Mouse (Mus musculus) liver, adult 2 months (tissue): Measurements from ENCODE around the gene Hist1h2bj. TPM values are rescaled to one million over a fixed set of nuclear protein-coding genes. Genes with fewer than 3 reads are reported as not detected.
"Not testable (repeated sequence)": the region's sequence is repeated elsewhere in the genome, so short reads cannot be mapped to it uniquely, and the experiment has no call there.

ENCODE experiments used
- DNase-seq: peaks from one replicate; pipeline ENCODE4 v3.0.0-alpha.2; 2011; ENCODE audit warnings: low read depth, low spot score; ENCODE audit errors: extremely low read depth
- H3K27ac ChIP-seq: fragments of 200-500 bp; replicated peaks from 2 replicates; pipeline ENCODE4 v1.5.1; 2012; ENCODE audit warnings: low read depth, mild to moderate bottlenecking, control low read depth, inconsistent platforms, low read length; ENCODE audit not compliant: insufficient read depth
- H3K27me3 ChIP-seq: fragments of 200-500 bp; 2 replicates; pipeline ENCODE4 v1.6.1; 2012; ENCODE audit warnings: mild to moderate bottlenecking, moderate library complexity, low read length, inconsistent platforms; ENCODE audit not compliant: control insufficient read depth, insufficient read depth
- H3K36me3 ChIP-seq: fragments of 200-500 bp; 2 replicates; pipeline ENCODE4 v1.6.1; 2012; ENCODE audit warnings: low read length, inconsistent platforms; ENCODE audit not compliant: control insufficient read depth, insufficient read depth
- H3K4me1 ChIP-seq: fragments of 200-500 bp; 2 replicates; pipeline ENCODE4 v1.6.1; 2011; ENCODE audit warnings: low read length; ENCODE audit not compliant: control insufficient read depth, insufficient read depth
- H3K4me3 ChIP-seq: fragments of 200-500 bp; 2 replicates; pipeline ENCODE4 v1.5.1; 2011; ENCODE audit warnings: low read depth, mild to moderate bottlenecking, control low read depth, low read length, moderate library complexity; ENCODE audit not compliant: insufficient read depth
- H3K79me2 ChIP-seq: fragments of 200-500 bp; 2 replicates; pipeline ENCODE4 v1.6.1; 2012; ENCODE audit warnings: inconsistent platforms, mild to moderate bottlenecking, low read length, moderate library complexity; ENCODE audit not compliant: control insufficient read depth, insufficient read depth
- H3K9ac ChIP-seq: fragments of 200-500 bp; 2 replicates; pipeline ENCODE4 v1.6.1; 2012; ENCODE audit warnings: low read depth, mild to moderate bottlenecking, control low read depth, inconsistent platforms, low read length
- CTCF ChIP-seq: fragments of 200-500 bp; IDR thresholded peaks from 2 replicates; pipeline ENCODE4 v1.5.1; 2011; ENCODE audit warnings: low read depth, low read length, control low read depth
- POLR2A ChIP-seq: fragments of 200-500 bp; IDR thresholded peaks from 2 replicates; pipeline ENCODE4 v1.6.1; 2011; ENCODE audit warnings: low read length, control low read depth; ENCODE audit not compliant: insufficient read depth; ENCODE audit errors: extremely low read depth
- WGBS: fragments of 180-500 bp; shearing (Covaris S2); methylation state at CpG from one replicate; pipeline ENCODE4 v1.1.7; 2018; 5-methylcytosine and 5-hydroxymethylcytosine counted together
- polyA plus RNA-seq: library from polyadenylated mRNA; depleted of rRNA; stranded (reverse); fragments of >200 nt; gene quantifications from 2 replicates; pipeline ENCODE4 v1.2.3, GENCODE M21; 2012; rRNA removed
- total RNA-seq: library from RNA; depleted of rRNA; stranded (reverse); fragments of >200 nt; gene quantifications from 2 replicates; pipeline ENCODE4 v1.2.3, GENCODE M21; 2014; rRNA removed

The Hist1h2bj gene
- total and polyA plus RNA-seq, 2 experiments, result 10.7 TPM; not detected in 1

DNA sequence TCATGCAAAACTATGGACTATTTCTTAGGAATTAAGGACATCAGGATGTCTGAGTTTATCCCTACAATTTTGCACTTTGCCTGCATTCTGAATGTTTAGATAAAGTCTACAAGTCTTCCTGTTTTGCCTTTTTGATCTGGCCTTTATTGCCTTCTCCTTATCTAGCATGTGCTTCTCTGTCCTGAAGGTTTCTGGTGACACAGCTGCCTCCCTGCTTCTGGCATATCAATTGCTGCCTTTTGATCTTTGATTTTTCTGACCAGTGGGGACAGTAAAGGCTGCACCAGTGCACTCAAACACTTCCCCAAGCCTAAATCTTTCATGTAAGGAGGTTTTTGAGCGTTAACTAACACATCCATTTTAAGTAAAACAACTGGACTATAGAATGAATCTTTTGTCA lies 20.5 kb downstream of the Hist1h2bj start:
- TF ChIP-seq POLR2A, result no peak
- no peak for TF ChIP-seq CTCF
- no peak for DNase-seq
- Histone ChIP-seq H3K36me3 (no peaks in the 10 kb centered on the region), H3K27ac (no peak overlapping the region), H3K79me2 (no peaks in the 10 kb centered on the region), H3K9ac (no peak overlapping the region), H3K4me3 (no peak overlapping the region), H3K4me1 (no peaks in the 10 kb centered on the region), H3K27me3 (no peaks in the 10 kb centered on the region)
- 65% methylated on average over 1 of the region's 1 CpGs for whole genome bisulfite sequencing

DNA sequence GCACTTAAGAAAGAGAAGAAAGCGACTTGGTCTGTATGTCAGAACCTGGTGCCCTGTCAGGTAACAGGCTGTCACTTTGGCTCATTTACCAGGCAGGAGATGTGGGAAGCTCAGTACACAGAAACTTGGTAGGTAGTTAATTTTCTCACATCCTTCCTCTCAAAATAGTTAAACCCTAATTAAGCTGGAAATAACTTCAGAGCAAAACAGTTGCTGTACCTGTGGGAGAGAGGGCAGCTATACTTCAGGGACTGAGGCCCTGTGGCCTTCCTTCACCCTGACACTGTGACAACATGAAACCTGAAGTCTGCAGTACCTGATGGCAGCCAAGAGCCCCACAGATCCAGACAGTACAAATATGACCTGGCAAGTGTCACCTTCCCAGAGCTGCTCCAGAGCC lies 41.1 kb downstream of the Hist1h2bj start, which contains the start of gene Vmn1r188:
Gene Vmn1r188, plus strand, starts transcription at position 301 of the 400 bp plus-strand sequence.
- not testable (repeated sequence) for H3K4me1 ChIP-seq, H3K27ac ChIP-seq, H3K79me2 ChIP-seq, H3K9ac ChIP-seq, H3K36me3 ChIP-seq, H3K4me3 ChIP-seq, H3K27me3 ChIP-seq, DNase-seq
- WGBS, result 91% methylated on average over 1 of the region's 1 CpGs

Other genes with a start within 250 kb of the Hist1h2bj start
- gene Hist1h2bq, start 233.0 kb upstream of the Hist1h2bj start, total RNA-seq, result 2.1 and 4.9 TPM in 2 replicates
- 1.2 and 11.7 TPM in 2 replicates for gene Hist1h2bq, start 233.0 kb upstream of the Hist1h2bj start, polyA plus RNA-seq
- 0.55 TPM in 1 of 2 replicates, not detected in the other for gene Hist1h2ao, start 232.7 kb upstream of the Hist1h2bj start, total RNA-seq
- not detected in 2 replicates for gene Hist1h2ao, start 232.7 kb upstream of the Hist1h2bj start, polyA plus RNA-seq
- 0.60 and 0.74 TPM in 2 replicates for gene Hist1h4m, start 231.5 kb upstream of the Hist1h2bj start, total RNA-seq
- gene Hist1h4m, start 231.5 kb upstream of the Hist1h2bj start, polyA plus RNA-seq, result not detected in 2 replicates
- gene Hist1h4n, start 211.0 kb upstream of the Hist1h2bj start, total RNA-seq, result 336 and 466 TPM in 2 replicates
- gene Hist1h4n, start 211.0 kb upstream of the Hist1h2bj start, polyA plus RNA-seq, result 4.5 and 8.5 TPM in 2 replicates
- gene Hist1h2ap, start 209.7 kb upstream of the Hist1h2bj start, total RNA-seq, result 37.4 and 51.8 TPM in 2 replicates
- 6.3 and 14.0 TPM in 2 replicates for gene Hist1h2ap, start 209.7 kb upstream of the Hist1h2bj start, polyA plus RNA-seq
- gene Hist1h2br, start 209.5 kb upstream of the Hist1h2bj start, total RNA-seq, result 0.65 and 1.3 TPM in 2 replicates
- 1.0 and 11.9 TPM in 2 replicates for gene Hist1h2br, start 209.5 kb upstream of the Hist1h2bj start, polyA plus RNA-seq
- gene Zfp184, start 98.1 kb upstream of the Hist1h2bj start, total RNA-seq, result 0.18 and 0.60 TPM in 2 replicates
- 0.07 and 0.11 TPM in 2 replicates for gene Zfp184, start 98.1 kb upstream of the Hist1h2bj start, polyA plus RNA-seq
- gene Pom121l2, start 62.0 kb upstream of the Hist1h2bj start, total RNA-seq, result not detected in 2 replicates
- gene Pom121l2, start 62.0 kb upstream of the Hist1h2bj start, polyA plus RNA-seq, result not detected in 2 replicates
- gene Prss16, start 33.5 kb upstream of the Hist1h2bj start, total RNA-seq, result not detected in 2 replicates
- 0.12 TPM in 1 of 2 replicates, not detected in the other for gene Prss16, start 33.5 kb upstream of the Hist1h2bj start, polyA plus RNA-seq
- gene Hist1h2ah, start 7.6 kb upstream of the Hist1h2bj start, total RNA-seq, result 1.8 and 2.6 TPM in 2 replicates
- gene Hist1h2ah, start 7.6 kb upstream of the Hist1h2bj start, polyA plus RNA-seq, result not detected in 2 replicates
- 15.6 and 28.1 TPM in 2 replicates for gene Hist1h2bk, start 7.3 kb upstream of the Hist1h2bj start, total RNA-seq
- 0.46 and 0.48 TPM in 2 replicates for gene Hist1h2bk, start 7.3 kb upstream of the Hist1h2bj start, polyA plus RNA-seq
- gene Hist1h4i, start 1.9 kb upstream of the Hist1h2bj start, total RNA-seq, result 6.8 and 9.2 TPM in 2 replicates
- gene Hist1h4i, start 1.9 kb upstream of the Hist1h2bj start, polyA plus RNA-seq, result 5.2 and 12.3 TPM in 2 replicates
- 11.1 and 22.4 TPM in 2 replicates for gene Hist1h2ag, start 270 bp upstream of the Hist1h2bj start, total RNA-seq
- gene Hist1h2ag, start 270 bp upstream of the Hist1h2bj start, polyA plus RNA-seq, result 0.55 TPM in 1 of 2 replicates, not detected in the other
- gene Vmn1r188, start 41.2 kb downstream of the Hist1h2bj start, total RNA-seq, result not detected in 2 replicates
- not detected in 2 replicates for gene Vmn1r188, start 41.2 kb downstream of the Hist1h2bj start, polyA plus RNA-seq
- not detected in 2 replicates for gene Vmn1r189, start 62.6 kb downstream of the Hist1h2bj start, total RNA-seq
- not detected in 2 replicates for gene Vmn1r189, start 62.6 kb downstream of the Hist1h2bj start, polyA plus RNA-seq
- not detected in 2 replicates for gene Vmn1r191, start 140.8 kb downstream of the Hist1h2bj start, total RNA-seq
- not detected in 2 replicates for gene Vmn1r191, start 140.8 kb downstream of the Hist1h2bj start, polyA plus RNA-seq
- not detected in 2 replicates for gene Vmn1r192, start 147.9 kb downstream of the Hist1h2bj start, total RNA-seq
- not detected in 2 replicates for gene Vmn1r192, start 147.9 kb downstream of the Hist1h2bj start, polyA plus RNA-seq
- not detected in 2 replicates for gene Vmn1r193, start 179.9 kb downstream of the Hist1h2bj start, total RNA-seq
- not detected in 2 replicates for gene Vmn1r193, start 179.9 kb downstream of the Hist1h2bj start, polyA plus RNA-seq
- gene Vmn1r194, start 201.0 kb downstream of the Hist1h2bj start, total RNA-seq, result not detected in 2 replicates
- not detected in 2 replicates for gene Vmn1r194, start 201.0 kb downstream of the Hist1h2bj start, polyA plus RNA-seq
- not detected in 2 replicates for gene Vmn1r195, start 227.3 kb downstream of the Hist1h2bj start, total RNA-seq
- not detected in 2 replicates for gene Vmn1r195, start 227.3 kb downstream of the Hist1h2bj start, polyA plus RNA-seq
- not detected in 2 replicates for gene Vmn1r196, start 246.7 kb downstream of the Hist1h2bj start, total RNA-seq
- gene Vmn1r196, start 246.7 kb downstream of the Hist1h2bj start, polyA plus RNA-seq, result not detected in 2 replicates